Mouse (Mus musculus) MEL (cell line): ENCODE results near the gene Pnmal1. TPM values are rescaled to one million over a fixed set of nuclear protein-coding genes. Genes with fewer than 3 reads are reported as not detected.

Experiments
- DNase-seq: peaks from one replicate; pipeline ENCODE4 v3.0.0; 2011; ENCODE audit warnings: low read depth, low spot score
- H3K27ac ChIP-seq: 2 replicates; pipeline ENCODE4 v1.5.1; 2012; ENCODE audit warnings: low read depth, mild to moderate bottlenecking, control low read depth, low read length, moderate library complexity; ENCODE audit not compliant: control insufficient read depth
- H3K27me3 ChIP-seq, 2 experiments: fragments of 150-350 bp in 1 of 2; sonication (generic) in 1 of 2; 2 replicates each; pipeline ENCODE4 v1.6.1; 2012; ENCODE audit warnings: low read length in 2 of 2, mild to moderate bottlenecking in 2 of 2, improper control_type of control experiment in 1 of 2, moderate library complexity in 1 of 2; ENCODE audit not compliant: insufficient read depth in 2 of 2, control insufficient read depth in 1 of 2
- H3K36me3 ChIP-seq, 2 experiments: 2 replicates each; pipeline ENCODE4 v1.6.1; 2012 to 2014; ENCODE audit warnings: low read length in 2 of 2, improper control_type of control experiment in 1 of 2, inconsistent platforms in 1 of 2, mild to moderate bottlenecking in 1 of 2; ENCODE audit not compliant: insufficient read depth in 2 of 2, control insufficient read depth in 1 of 2
- H3K4me1 ChIP-seq, 2 experiments: fragments of 150-350 bp in 1 of 2; sonication (generic) in 1 of 2; 2 replicates each; pipeline ENCODE4 v1.6.1; 2012; ENCODE audit warnings: low read length in 2 of 2, improper control_type of control experiment in 1 of 2, mild to moderate bottlenecking in 1 of 2; ENCODE audit not compliant: insufficient read depth in 2 of 2, control insufficient read depth in 1 of 2
- H3K4me3 ChIP-seq, 2 experiments: fragments of 150-350 bp in 1 of 2; sonication (generic) in 1 of 2; 2 replicates each; pipeline ENCODE4 v1.5.1; 2012; ENCODE audit warnings: low read depth in 2 of 2, low read length in 2 of 2, mild to moderate bottlenecking in 2 of 2, moderate library complexity in 2 of 2, control low read depth in 1 of 2, improper control_type of control experiment in 1 of 2; ENCODE audit not compliant: control insufficient read depth in 1 of 2, insufficient read depth in 1 of 2
- H3K79me2 ChIP-seq: 2 replicates; pipeline ENCODE4 v1.6.1; 2012; ENCODE audit warnings: mild to moderate bottlenecking, low read length, moderate library complexity; ENCODE audit not compliant: control insufficient read depth, poor library complexity, insufficient read depth
- H3K9ac ChIP-seq: 2 replicates; pipeline ENCODE4 v1.6.1; 2012; ENCODE audit warnings: low read depth, mild to moderate bottlenecking, control low read depth, low read length, moderate library complexity; ENCODE audit not compliant: control insufficient read depth, poor library complexity, severe bottlenecking
- H3K9me3 ChIP-seq: fragments of 150-350 bp; sonication (generic); replicated peaks from 2 replicates; pipeline ENCODE4 v1.6.1; 2012; ENCODE audit warnings: mild to moderate bottlenecking, low read length, improper control_type of control experiment, moderate library complexity; ENCODE audit not compliant: insufficient read depth
- BHLHE40 ChIP-seq: IDR thresholded peaks from 2 replicates; pipeline ENCODE4 v1.6.1; 2012; ENCODE audit warnings: low read depth, mild to moderate bottlenecking, inconsistent platforms, low read length, improper control_type of control experiment, borderline replicate concordance
- ELF1 ChIP-seq: IDR thresholded peaks from 2 replicates; pipeline ENCODE4 v1.6.1; 2014; ENCODE audit warnings: low read depth, mild to moderate bottlenecking, inconsistent platforms, low read length, improper control_type of control experiment, moderate library complexity
- GABPA ChIP-seq: IDR thresholded peaks from 2 replicates; pipeline ENCODE4 v1.6.1; 2012; ENCODE audit warnings: low read depth, mild to moderate bottlenecking, inconsistent platforms, low read length, improper control_type of control experiment, moderate library complexity
- GATA1 ChIP-seq: IDR thresholded peaks from 2 replicates; pipeline ENCODE4 v1.6.1; 2011; ENCODE audit warnings: low read depth, low read length, improper control_type of control experiment
- HCFC1 ChIP-seq: IDR thresholded peaks from 2 replicates; pipeline ENCODE4 v1.6.1; 2012; ENCODE audit warnings: low read depth, mild to moderate bottlenecking, inconsistent platforms, low read length, improper control_type of control experiment, moderate library complexity
- JUND ChIP-seq: IDR thresholded peaks from 2 replicates; pipeline ENCODE4 v1.6.1; 2011; ENCODE audit warnings: low read depth, mild to moderate bottlenecking, improper control_type of control experiment, low read length
- MAFK ChIP-seq: IDR thresholded peaks from 2 replicates; pipeline ENCODE4 v1.6.1; 2011; ENCODE audit warnings: low read depth, mild to moderate bottlenecking, low read length, improper control_type of control experiment, borderline replicate concordance
- MEF2A ChIP-seq: IDR thresholded peaks from 2 replicates; pipeline ENCODE4 v1.6.1; 2014; ENCODE audit warnings: low read depth, mild to moderate bottlenecking, inconsistent platforms, low read length, improper control_type of control experiment; ENCODE audit not compliant: poor library complexity, insufficient replicate concordance, severe bottlenecking; ENCODE audit errors: extremely low read depth
- MYB ChIP-seq: IDR thresholded peaks from 2 replicates; pipeline ENCODE4 v1.6.1; 2011; ENCODE audit warnings: mild to moderate bottlenecking, low read depth, low read length, improper control_type of control experiment
- MYC ChIP-seq: IDR thresholded peaks from 2 replicates; pipeline ENCODE4 v1.6.1; 2011; ENCODE audit warnings: low read depth, mild to moderate bottlenecking, low read length, improper control_type of control experiment, moderate library complexity
- NRF1 ChIP-seq: IDR thresholded peaks from 2 replicates; pipeline ENCODE4 v1.6.1; 2014; ENCODE audit warnings: low read depth, mild to moderate bottlenecking, inconsistent platforms, low read length, improper control_type of control experiment, moderate library complexity; ENCODE audit not compliant: poor library complexity, insufficient read depth, severe bottlenecking
- POLR2A ChIP-seq, 2 experiments: IDR thresholded peaks; 2 replicates each; pipeline ENCODE4 v1.6.1; 2011 to 2012; ENCODE audit warnings: low read length in 2 of 2, mild to moderate bottlenecking in 2 of 2, control low read depth in 1 of 2, improper control_type of control experiment in 1 of 2, low read depth in 1 of 2, moderate library complexity in 1 of 2; ENCODE audit not compliant: control insufficient read depth in 1 of 2, insufficient read depth in 1 of 2, poor library complexity in 1 of 2
- POLR2AphosphoS5 ChIP-seq: IDR thresholded peaks from 2 replicates; pipeline ENCODE4 v1.6.1; 2012; ENCODE audit warnings: low read depth, borderline replicate concordance, mild to moderate bottlenecking, inconsistent platforms, low read length, moderate library complexity, mixed read lengths
- RCOR1 ChIP-seq: IDR thresholded peaks from 2 replicates; pipeline ENCODE4 v1.6.1; 2012; ENCODE audit warnings: low read depth, mild to moderate bottlenecking, inconsistent platforms, low read length, improper control_type of control experiment
- SIN3A ChIP-seq: IDR thresholded peaks from 2 replicates; pipeline ENCODE4 v1.6.1; 2012; ENCODE audit warnings: low read length, improper control_type of control experiment, inconsistent platforms
- TBP ChIP-seq: IDR thresholded peaks from 2 replicates; pipeline ENCODE4 v1.8.0; 2011; ENCODE audit warnings: low read depth, low read length, improper control_type of control experiment
- UBTF ChIP-seq: IDR thresholded peaks from 2 replicates; pipeline ENCODE4 v1.6.1; 2012; ENCODE audit warnings: low read depth, mild to moderate bottlenecking, inconsistent platforms, low read length, improper control_type of control experiment, moderate library complexity, borderline replicate concordance; ENCODE audit not compliant: insufficient read depth
- USF1 ChIP-seq: IDR thresholded peaks from 2 replicates; pipeline ENCODE4 v1.6.1; 2014; ENCODE audit warnings: low read depth, mild to moderate bottlenecking, inconsistent platforms, low read length, improper control_type of control experiment, moderate library complexity
- USF2 ChIP-seq, 2 experiments: IDR thresholded peaks; 2 replicates each; pipeline ENCODE4 v1.6.1; 2011 to 2012; ENCODE audit warnings: improper control_type of control experiment in 2 of 2, low read length in 2 of 2, borderline replicate concordance in 1 of 2, inconsistent platforms in 1 of 2, low read depth in 1 of 2, mild to moderate bottlenecking in 1 of 2; ENCODE audit not compliant: insufficient read depth in 1 of 2
- ZKSCAN1 ChIP-seq: IDR thresholded peaks from 2 replicates; pipeline ENCODE4 v1.6.1; 2012; ENCODE audit warnings: low read depth, mild to moderate bottlenecking, inconsistent platforms, low read length, improper control_type of control experiment, moderate library complexity
- polyA plus RNA-seq, 2 experiments: library from polyadenylated mRNA; stranded (reverse) in 1 of 2; unstranded in 1 of 2; fragments of >175 nt in 1 of 2; fragments of >200 nt in 1 of 2; gene quantifications; 2 replicates each; pipeline versions ENCODE4 v1.2.1 to v1.2.4; 2012; ENCODE audit warnings: low replicate concordance in 2 of 2, low read depth in 1 of 2; ENCODE audit not compliant: insufficient read length in 2 of 2, insufficient read depth in 1 of 2, missing spikeins in 1 of 2
- total RNA-seq: library from RNA; depleted of rRNA; stranded (reverse); fragments of 300-350 nt; gene quantifications from 2 replicates; pipeline ENCODE4 v1.2.3, GENCODE M21; 2012

Gene Pnmal1
- total and polyA plus RNA-seq, 3 experiments, result 0.19 to 0.53 TPM; not detected in 1

GRCm38 (mm10) chr7:16982859-16983568 lies 23.5 kb downstream of the Pnmal1 start, which contains the start of gene Gm42372:
Gene Gm42372 (plus strand): TSS chr7:16983086.
- Histone ChIP-seq H3K36me3 (no peaks in the 10 kb centered on the region; a peak in 1 of 4 replicates), H3K4me1 (no peaks in the 10 kb centered on the region; a peak in 1 of 4 replicates), H3K9me3 (no peaks in the 10 kb centered on the region), H3K79me2 (no peaks in the 10 kb centered on the region), H3K4me3 (no peak within 1 kb of the TSS), H3K27me3 (no peaks in the 10 kb centered on the region), H3K27ac (no peak within 1 kb of the TSS)
- DNase-seq, result no peak
- no peak for TF ChIP-seq ELF1
- no peak for TF ChIP-seq GATA1
- TF ChIP-seq POLR2A (IDR thresholded peaks at IDR 0.05; ENCODE audit: control insufficient read depth in 1 of 2, insufficient read depth in 1 of 2, low read depth in 1 of 2, low read length in 2 of 2, poor library complexity in 1 of 2), result no peak
- TF ChIP-seq, all 39 proteins: peak for 0
- H3K9ac ChIP-seq, result no peak within 1 kb of the TSS

- H3K27ac ChIP-seq, result no peak overlapping the region
- DNase-seq, result no peak
- no peak overlapping the region for H3K4me3 ChIP-seq
- H3K36me3 ChIP-seq, result peaks cover 0 to 11% of the 10 kb centered on the region in 2 experiments; a peak in 2 of 4 replicates
- H3K4me1 ChIP-seq, result peaks cover 4 to 9% of the 10 kb centered on the region in 2 experiments
- no peaks in the 10 kb centered on the region for H3K79me2 ChIP-seq
- no peaks in the 10 kb centered on the region for H3K27me3 ChIP-seq
- TF ChIP-seq NRF1, result no peak
- no peak for TF ChIP-seq MAFK
- TF ChIP-seq UBTF, result no peak
- TF ChIP-seq MEF2A, result no peak
- TF ChIP-seq ELF1, result no peak
- TF ChIP-seq POLR2AphosphoS5, result no peak
- no peak for TF ChIP-seq MYC
- no peak for TF ChIP-seq TBP
- no peak for TF ChIP-seq USF1
- no peak for TF ChIP-seq MYB
- no peak for TF ChIP-seq HCFC1
- TF ChIP-seq RCOR1, result no peak
- TF ChIP-seq USF2 (IDR thresholded peaks at IDR 0.05; ENCODE audit: borderline replicate concordance in 1 of 2, insufficient read depth in 1 of 2, low read depth in 1 of 2, low read length in 2 of 2), result no peak
- TF ChIP-seq GABPA, result no peak
- no peak for TF ChIP-seq ZKSCAN1
- TF ChIP-seq BHLHE40, result no peak
- no peak for TF ChIP-seq JUND
- no peak for TF ChIP-seq SIN3A
- TF ChIP-seq, all 39 proteins: peak for 0
- H3K9ac ChIP-seq, result no peak overlapping the region
- H3K9me3 ChIP-seq, result no peaks in the 10 kb centered on the region
Measured at GRCm38 (mm10) chr7:16987541-16988149, 28.2 kb downstream of the Pnmal1 start.
